Mouse (Mus musculus): Measurements from ENCODE around the gene Mctp2. TPM values are rescaled to one million over a fixed set of nuclear protein-coding genes. Genes with fewer than 3 reads are reported as not detected.

The Mctp2 gene
- polyA plus RNA-seq, 1 experiment = 0.73 TPM

GRCm38 (mm10) chr7:72238575-72238974 is 67.8 kb downstream of the Mctp2 start:
- H3K4me1 ChIP-seq (ENCODE audit: control insufficient read depth, insufficient read depth, low read length) = no peaks in the 10 kb centered on the region
- TF ChIP-seq POLR2A (IDR thresholded peaks at IDR 0.05; ENCODE audit: extremely low read depth, insufficient read depth, low read length) (no peak), CTCF (IDR thresholded peaks at IDR 0.05; ENCODE audit: extremely low read depth, insufficient read depth, low read length) (peak; percentile 86)
- no peak overlapping the region for H3K27ac ChIP-seq (ENCODE audit: insufficient read depth, low read length)
- no peak overlapping the region for H3K4me3 ChIP-seq (ENCODE audit: insufficient read depth, low read length)

- Histone ChIP-seq H3K27ac (ENCODE audit: insufficient read depth, low read length) (no peak overlapping the region), H3K4me3 (ENCODE audit: insufficient read depth, low read length) (no peak overlapping the region), H3K4me1 (ENCODE audit: control insufficient read depth, insufficient read depth, low read length) (no peaks in the 10 kb centered on the region)
- no peak for TF ChIP-seq CTCF (IDR thresholded peaks at IDR 0.05; ENCODE audit: extremely low read depth, insufficient read depth, low read length)
- no peak for TF ChIP-seq POLR2A (IDR thresholded peaks at IDR 0.05; ENCODE audit: extremely low read depth, insufficient read depth, low read length)
Observed at GRCm38 (mm10) chr7:72234433-72234998, 71.9 kb downstream of the Mctp2 start.

- Histone ChIP-seq H3K4me3 (ENCODE audit: insufficient read depth, low read length) (no peak overlapping the region), H3K27ac (ENCODE audit: insufficient read depth, low read length) (no peak overlapping the region), H3K4me1 (ENCODE audit: control insufficient read depth, insufficient read depth, low read length) (no peaks in the 10 kb centered on the region)
- TF ChIP-seq CTCF (IDR thresholded peaks at IDR 0.05; ENCODE audit: extremely low read depth, insufficient read depth, low read length) (no peak), POLR2A (IDR thresholded peaks at IDR 0.05; ENCODE audit: extremely low read depth, insufficient read depth, low read length) (no peak)
Observed at GRCm38 (mm10) chr7:72231182-72231877, 75.1 kb downstream of the Mctp2 start.

DNA sequence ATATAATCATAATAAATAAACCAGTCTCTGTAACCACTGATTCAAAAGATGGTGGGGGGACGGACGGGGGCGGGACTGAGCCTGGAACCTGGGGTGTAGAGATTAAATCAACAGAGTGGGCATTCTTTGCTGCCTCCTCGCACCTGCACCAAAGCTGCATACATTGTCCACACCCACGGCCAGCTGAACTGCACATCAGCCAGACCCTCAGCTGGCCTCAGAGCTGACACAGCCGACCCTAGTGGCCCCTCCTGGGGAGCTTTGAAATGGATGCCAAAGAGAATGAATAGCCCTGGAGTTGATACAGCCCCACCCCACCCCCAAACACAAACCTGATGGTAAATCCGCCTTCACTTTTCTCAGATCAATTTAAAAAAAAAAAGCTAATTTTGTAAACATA is 76.5 kb downstream of the Mctp2 start:
- TF ChIP-seq POLR2A (IDR thresholded peaks at IDR 0.05; ENCODE audit: extremely low read depth, insufficient read depth, low read length) (no peak), CTCF (IDR thresholded peaks at IDR 0.05; ENCODE audit: extremely low read depth, insufficient read depth, low read length) (no peak)
- Histone ChIP-seq H3K4me1 (ENCODE audit: control insufficient read depth, insufficient read depth, low read length) (no peaks in the 10 kb centered on the region), H3K27ac (ENCODE audit: insufficient read depth, low read length) (no peak overlapping the region), H3K4me3 (ENCODE audit: insufficient read depth, low read length) (no peak overlapping the region)

- H3K27ac ChIP-seq (ENCODE audit: insufficient read depth, low read length) = no peak overlapping the region
- H3K4me3 ChIP-seq (ENCODE audit: insufficient read depth, low read length) = no peak overlapping the region
- no peaks in the 10 kb centered on the region for H3K4me1 ChIP-seq (ENCODE audit: control insufficient read depth, insufficient read depth, low read length)
- TF ChIP-seq POLR2A (IDR thresholded peaks at IDR 0.05; ENCODE audit: extremely low read depth, insufficient read depth, low read length) (no peak), CTCF (IDR thresholded peaks at IDR 0.05; ENCODE audit: extremely low read depth, insufficient read depth, low read length) (no peak)
Observed at GRCm38 (mm10) chr7:72223558-72223957, 82.8 kb downstream of the Mctp2 start.

DNA sequence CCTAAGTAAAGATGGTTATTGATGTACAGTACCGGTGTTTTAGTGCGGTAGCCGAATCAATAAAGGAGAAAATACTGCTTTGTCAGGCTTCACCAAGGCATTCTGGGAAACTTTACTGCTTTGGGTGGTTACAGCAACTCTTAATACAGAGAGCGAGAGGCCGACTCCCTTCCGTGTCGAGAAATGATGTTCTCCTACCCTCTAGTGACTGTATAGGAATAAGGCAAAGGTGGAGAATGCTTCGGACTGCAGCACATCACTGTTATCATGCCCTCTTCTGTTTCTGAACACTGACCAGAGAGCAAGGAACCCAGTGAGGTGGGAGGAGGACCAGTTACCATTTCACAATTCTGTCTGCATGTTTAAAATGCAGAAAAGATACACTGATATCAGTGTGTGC is 83.9 kb downstream of the Mctp2 start:
- Histone ChIP-seq H3K4me1 (ENCODE audit: control insufficient read depth, insufficient read depth, low read length) (no peaks in the 10 kb centered on the region), H3K4me3 (ENCODE audit: insufficient read depth, low read length) (no peak overlapping the region), H3K27ac (ENCODE audit: insufficient read depth, low read length) (no peak overlapping the region)
- TF ChIP-seq POLR2A (IDR thresholded peaks at IDR 0.05; ENCODE audit: extremely low read depth, insufficient read depth, low read length) (no peak), CTCF (IDR thresholded peaks at IDR 0.05; ENCODE audit: extremely low read depth, insufficient read depth, low read length) (0 out of 2 replicates have a peak, but pooled peaks have one; percentile 7)

DNA sequence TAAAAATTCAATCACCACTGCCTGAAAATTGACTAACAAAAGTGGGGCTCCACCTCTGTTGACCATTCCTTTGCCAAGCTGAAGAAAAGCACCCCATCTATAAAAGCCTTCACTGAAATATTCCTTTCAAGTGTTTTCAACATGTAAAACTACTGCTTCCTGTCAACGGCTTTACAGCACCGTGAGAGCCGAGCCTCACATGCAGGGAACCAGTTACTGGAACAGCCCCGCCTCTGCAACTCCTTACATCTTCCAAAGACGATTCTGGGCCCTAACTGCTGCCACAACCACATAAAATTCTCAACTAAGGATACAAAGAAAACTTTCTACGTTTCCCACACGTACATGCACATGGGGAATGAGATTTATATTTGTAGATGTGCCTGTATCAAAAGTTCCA is 88.4 kb downstream of the Mctp2 start:
- no peak overlapping the region for H3K4me3 ChIP-seq (ENCODE audit: insufficient read depth, low read length)
- no peak overlapping the region for H3K27ac ChIP-seq (ENCODE audit: insufficient read depth, low read length)
- TF ChIP-seq POLR2A (IDR thresholded peaks at IDR 0.05; ENCODE audit: extremely low read depth, insufficient read depth, low read length) (no peak), CTCF (IDR thresholded peaks at IDR 0.05; ENCODE audit: extremely low read depth, insufficient read depth, low read length) (no peak)
- no peaks in the 10 kb centered on the region for H3K4me1 ChIP-seq (ENCODE audit: control insufficient read depth, insufficient read depth, low read length)

GRCm38 (mm10) chr7:72215563-72216215 is 90.7 kb downstream of the Mctp2 start:
- no peak for TF ChIP-seq POLR2A (IDR thresholded peaks at IDR 0.05; ENCODE audit: extremely low read depth, insufficient read depth, low read length)
- no peak for TF ChIP-seq CTCF (IDR thresholded peaks at IDR 0.05; ENCODE audit: extremely low read depth, insufficient read depth, low read length)
- no peak overlapping the region for H3K4me3 ChIP-seq (ENCODE audit: insufficient read depth, low read length)
- no peaks in the 10 kb centered on the region for H3K4me1 ChIP-seq (ENCODE audit: control insufficient read depth, insufficient read depth, low read length)
- no peak overlapping the region for H3K27ac ChIP-seq (ENCODE audit: insufficient read depth, low read length)

DNA sequence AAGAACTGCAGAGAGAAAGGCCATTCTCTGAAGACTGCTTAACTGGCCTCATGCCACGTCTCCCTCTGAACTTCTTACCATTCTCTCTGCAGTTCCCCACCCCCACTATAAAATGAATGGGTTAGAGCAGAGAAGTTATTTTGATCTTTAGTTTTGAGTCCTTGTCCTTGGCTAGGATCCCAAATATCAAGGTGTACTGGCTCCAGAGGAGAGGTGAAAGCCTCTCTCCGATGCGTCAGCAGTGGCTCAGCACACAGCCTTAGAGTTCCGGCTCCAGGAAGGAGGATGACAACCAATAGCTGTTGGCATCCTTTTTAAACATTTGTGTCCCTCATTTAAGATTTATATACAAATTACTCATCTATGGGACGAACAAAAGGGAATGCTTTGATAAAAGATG is 96.2 kb downstream of the Mctp2 start:
- Histone ChIP-seq H3K27ac (ENCODE audit: insufficient read depth, low read length) (no peak overlapping the region), H3K4me1 (ENCODE audit: control insufficient read depth, insufficient read depth, low read length) (no peaks in the 10 kb centered on the region), H3K4me3 (ENCODE audit: insufficient read depth, low read length) (no peak overlapping the region)
- no peak for TF ChIP-seq POLR2A (IDR thresholded peaks at IDR 0.05; ENCODE audit: extremely low read depth, insufficient read depth, low read length)
- no peak for TF ChIP-seq CTCF (IDR thresholded peaks at IDR 0.05; ENCODE audit: extremely low read depth, insufficient read depth, low read length)

DNA sequence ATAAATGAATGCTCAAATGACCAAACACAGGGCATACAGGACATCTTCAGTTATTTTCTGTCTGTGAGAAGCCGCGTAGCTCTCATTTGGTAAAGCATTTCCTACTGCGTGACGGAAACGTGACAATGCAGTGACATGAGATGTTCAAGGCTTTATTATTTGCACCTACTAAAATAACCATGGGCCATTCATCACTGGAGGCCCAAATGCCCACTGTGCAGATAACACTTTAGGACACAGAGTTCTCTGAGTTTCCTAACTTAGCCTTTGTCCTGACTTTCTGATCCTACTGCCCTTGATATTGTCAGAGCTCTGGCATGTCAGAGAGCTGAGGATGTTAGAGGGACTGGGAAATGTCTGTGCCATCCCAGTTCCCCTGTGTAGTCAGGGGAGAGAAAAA is 97.1 kb downstream of the Mctp2 start:
- no peak overlapping the region for H3K4me3 ChIP-seq (ENCODE audit: insufficient read depth, low read length)
- H3K4me1 ChIP-seq (ENCODE audit: control insufficient read depth, insufficient read depth, low read length) = no peaks in the 10 kb centered on the region
- TF ChIP-seq CTCF (IDR thresholded peaks at IDR 0.05; ENCODE audit: extremely low read depth, insufficient read depth, low read length) = no peak
- no peak for TF ChIP-seq POLR2A (IDR thresholded peaks at IDR 0.05; ENCODE audit: extremely low read depth, insufficient read depth, low read length)
- no peak overlapping the region for H3K27ac ChIP-seq (ENCODE audit: insufficient read depth, low read length)
